Mouse (Mus musculus): ENCODE data around the gene Rnf34. TPM values are rescaled to one million over a fixed set of nuclear protein-coding genes. Genes with fewer than 3 reads are reported as not detected.

Gene Rnf34
- 44.1 and 50.1 TPM in 2 replicates for polyA plus RNA-seq (2016; fragmentation: Nextera tagmentation; extraction: Ambion mirVana)

DNA sequence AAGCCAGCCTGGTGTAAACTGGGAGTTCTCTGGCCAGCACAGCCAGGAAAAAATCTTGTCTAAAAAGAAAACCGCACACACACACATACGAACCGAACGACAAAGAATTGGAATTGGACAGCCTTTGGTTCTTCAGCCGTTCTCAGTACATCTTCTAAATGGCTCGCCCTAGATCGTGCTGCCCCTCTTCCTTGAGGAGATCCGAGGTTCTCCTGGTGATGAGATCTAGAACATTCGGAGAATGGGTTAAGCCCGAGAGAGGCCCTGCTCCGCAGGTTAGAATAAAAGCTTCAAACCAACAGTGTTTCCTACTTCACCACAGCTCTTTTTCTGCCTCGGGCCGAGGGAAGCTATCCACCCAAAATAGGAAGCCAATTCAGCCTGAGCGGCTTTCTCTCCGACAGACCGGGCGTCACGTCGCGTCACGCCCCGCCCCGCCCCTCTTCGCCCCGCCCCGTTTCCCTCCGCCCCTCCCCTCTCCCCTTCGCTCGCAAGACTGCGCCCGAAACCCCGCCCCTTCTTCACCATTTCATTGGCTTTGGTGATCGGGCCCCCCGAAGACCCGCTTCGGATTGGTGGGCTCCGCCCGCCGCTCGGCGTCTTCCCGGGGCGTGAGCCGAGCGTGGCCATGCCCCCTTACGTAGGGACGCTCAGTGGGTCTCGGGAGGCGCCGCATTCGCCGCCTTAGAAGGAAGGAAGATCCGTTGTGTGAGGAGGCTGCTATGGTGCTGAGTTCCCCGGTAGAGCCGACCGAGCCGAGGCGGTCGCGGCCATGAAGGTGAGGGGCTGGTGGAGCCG, at the start of gene Rnf34:
Rnf34 (plus strand) TSS at position 528 of the 798 bp plus-strand sequence.
- H3K4me3 ChIP-seq (replicated peaks) = peak within 1 kb of the TSS; percentile 84
- peak; percentile 100 for ATAC-seq (ENCODE audit: low FRiP score)
- no peaks in the 10 kb centered on the region for H3K27me3 ChIP-seq
- H3K9ac ChIP-seq = peak within 1 kb of the TSS; percentile 95
- under 1% methylated on average over 61 of the region's 61 CpGs for WGBS
- peaks cover 24% of the 10 kb centered on the region for H3K4me1 ChIP-seq
- H3K9me3 ChIP-seq = no peaks in the 10 kb centered on the region
- no peaks in the 10 kb centered on the region for H3K36me3 ChIP-seq (replicated peaks)
- peak within 1 kb of the TSS; percentile 94 for H3K27ac ChIP-seq
- H3K4me2 ChIP-seq = peak within 1 kb of the TSS; percentile 95

- Histone ChIP-seq H3K4me3 (replicated peaks) (no peak overlapping the region), H3K9me3 (no peaks in the 10 kb centered on the region), H3K4me1 (peaks cover 14% of the 10 kb centered on the region; the same call in 1 of the 2 replicates), H3K27ac (no peak overlapping the region), H3K36me3 (replicated peaks) (peaks cover 94% of the 10 kb centered on the region), H3K4me2 (no peak overlapping the region), H3K9ac (no peak overlapping the region), H3K27me3 (no peaks in the 10 kb centered on the region)
- 88% methylated on average over 13 of the region's 13 CpGs for WGBS
- ATAC-seq (ENCODE audit: low FRiP score) = no peak
Observed at GRCm38 (mm10) chr5:122800345-122801010, 49.4 kb upstream of the Rnf34 start.

DNA sequence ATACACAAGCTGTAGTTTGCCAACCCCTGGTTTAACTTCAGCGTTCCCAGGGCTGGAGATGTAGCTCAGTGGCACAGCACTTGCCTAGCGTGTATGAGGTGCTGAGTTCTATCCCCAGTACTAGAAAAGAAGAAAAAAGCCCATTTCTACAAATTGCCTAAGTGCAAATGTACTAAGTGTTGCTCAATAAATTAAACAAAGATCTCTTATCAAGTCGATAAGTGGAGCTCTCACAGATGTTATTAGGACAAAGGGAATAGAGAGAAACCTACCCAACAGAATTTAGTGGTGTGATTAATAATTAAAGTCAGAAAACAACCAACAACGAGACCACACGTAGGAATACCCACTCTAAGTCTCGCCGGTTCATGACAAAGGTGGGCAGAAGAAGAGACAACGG, 48.2 kb upstream of the Rnf34 start:
- no peak for ATAC-seq (ENCODE audit: low FRiP score)
- Histone ChIP-seq H3K4me3 (replicated peaks) (no peak overlapping the region), H3K27ac (no peak overlapping the region), H3K4me1 (peaks cover 14% of the 10 kb centered on the region; the same call in 1 of the 2 replicates), H3K9me3 (no peaks in the 10 kb centered on the region), H3K36me3 (replicated peaks) (peaks cover 98% of the 10 kb centered on the region), H3K4me2 (no peak overlapping the region), H3K27me3 (no peaks in the 10 kb centered on the region), H3K9ac (no peak overlapping the region)
- 94% methylated on average over 8 of the region's 8 CpGs for WGBS

- Histone ChIP-seq H3K9me3 (no peaks in the 10 kb centered on the region), H3K27ac (no peak overlapping the region), H3K27me3 (no peaks in the 10 kb centered on the region), H3K36me3 (replicated peaks) (peaks cover 100% of the 10 kb centered on the region), H3K4me1 (peaks cover 14% of the 10 kb centered on the region; the same call in 1 of the 2 replicates), H3K4me2 (no peak overlapping the region), H3K9ac (no peak overlapping the region), H3K4me3 (replicated peaks) (no peak overlapping the region)
- WGBS = 87% methylated on average over 9 of the region's 9 CpGs
- no peak for ATAC-seq (ENCODE audit: low FRiP score)
Observed at GRCm38 (mm10) chr5:122802706-122803105, 47.1 kb upstream of the Rnf34 start.

- no peaks in the 10 kb centered on the region for H3K9me3 ChIP-seq
- H3K36me3 ChIP-seq (replicated peaks) = peaks cover 95% of the 10 kb centered on the region
- no peaks in the 10 kb centered on the region for H3K4me1 ChIP-seq
- ATAC-seq (ENCODE audit: low FRiP score) = no peak
- H3K4me2 ChIP-seq = no peak overlapping the region
- no peak overlapping the region for H3K4me3 ChIP-seq (replicated peaks)
- H3K27ac ChIP-seq = no peak overlapping the region
- H3K9ac ChIP-seq = no peak overlapping the region
- H3K27me3 ChIP-seq = no peaks in the 10 kb centered on the region
- 55% methylated on average over 3 of the region's 3 CpGs for WGBS
Observed at GRCm38 (mm10) chr5:122805503-122805902, 44.3 kb upstream of the Rnf34 start.

DNA sequence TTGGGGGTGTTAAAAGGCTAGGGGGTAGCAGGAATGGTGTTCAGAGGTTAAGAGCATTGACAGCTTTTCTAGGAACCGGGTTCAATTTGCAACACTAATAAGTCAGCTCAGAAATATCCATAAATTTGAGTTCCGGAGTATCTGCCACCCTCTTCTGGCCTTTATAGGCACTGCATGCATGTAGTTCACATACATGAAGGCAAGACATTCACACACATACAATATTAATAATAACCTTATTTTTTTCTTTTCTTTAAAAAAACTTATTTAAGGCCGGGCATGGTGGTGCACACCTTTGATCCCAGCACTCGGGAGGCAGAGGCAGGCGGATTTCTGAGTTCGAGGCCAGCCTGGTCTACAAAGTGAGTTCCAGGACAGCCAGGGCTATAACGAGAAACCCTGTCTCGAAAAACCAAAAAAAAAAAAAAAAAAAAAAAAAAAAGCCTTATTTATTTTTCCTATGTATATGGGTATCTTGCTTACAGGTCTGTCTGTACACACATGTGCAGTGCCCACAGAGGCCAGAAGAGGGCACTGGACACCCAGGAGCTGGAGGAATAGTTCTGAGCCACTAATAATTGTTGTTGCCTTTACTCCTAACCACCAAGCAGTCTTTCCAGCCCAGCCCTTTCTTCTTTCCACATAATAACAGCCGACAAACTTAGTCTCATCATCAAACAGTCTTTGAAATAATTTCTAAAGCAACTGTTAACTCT, 38.3 kb upstream of the Rnf34 start:
- no peak overlapping the region for H3K9ac ChIP-seq
- H3K4me1 ChIP-seq = no peaks in the 10 kb centered on the region
- ATAC-seq (ENCODE audit: low FRiP score) = no peak
- no peak overlapping the region for H3K27ac ChIP-seq
- H3K9me3 ChIP-seq = no peaks in the 10 kb centered on the region
- peaks cover 87% of the 10 kb centered on the region for H3K36me3 ChIP-seq (replicated peaks)
- no peak overlapping the region for H3K4me3 ChIP-seq (replicated peaks)
- no peaks in the 10 kb centered on the region for H3K27me3 ChIP-seq
- WGBS = 85% methylated on average over 9 of the region's 9 CpGs
- no peak overlapping the region for H3K4me2 ChIP-seq

GRCm38 (mm10) chr5:122812699-122813098, 37.1 kb upstream of the Rnf34 start:
- ATAC-seq (ENCODE audit: low FRiP score) = no peak
- 90% methylated on average over 3 of the region's 3 CpGs for WGBS
- H3K36me3 ChIP-seq (replicated peaks) = peaks cover 86% of the 10 kb centered on the region

GRCm38 (mm10) chr5:122820777-122821523, 28.9 kb upstream of the Rnf34 start, which contains the start of gene Anapc5:
Anapc5 (minus strand) TSS chr5:122821339.
- H3K4me2 ChIP-seq = peak within 1 kb of the TSS; percentile 55
- no peaks in the 10 kb centered on the region for H3K9me3 ChIP-seq
- peaks cover 27% of the 10 kb centered on the region for H3K36me3 ChIP-seq (replicated peaks)
- H3K4me3 ChIP-seq (replicated peaks) = peak within 1 kb of the TSS; percentile 79
- H3K4me1 ChIP-seq = peaks cover 12% of the 10 kb centered on the region
- no peaks in the 10 kb centered on the region for H3K27me3 ChIP-seq
- peak; percentile 100 for ATAC-seq (ENCODE audit: low FRiP score)
- whole genome bisulfite sequencing = under 1% methylated on average over 54 of the region's 55 CpGs
- peak within 1 kb of the TSS; percentile 98 for H3K27ac ChIP-seq
- peak within 1 kb of the TSS; percentile 83 for H3K9ac ChIP-seq

More at GRCm38 (mm10) chr5:122812699-122813098, 37.1 kb upstream of the Rnf34 start:
- no peak overlapping the region for H3K27ac ChIP-seq
- H3K4me1 ChIP-seq = no peaks in the 10 kb centered on the region
- no peak overlapping the region for H3K4me3 ChIP-seq (replicated peaks)
- no peaks in the 10 kb centered on the region for H3K27me3 ChIP-seq
- no peaks in the 10 kb centered on the region for H3K9me3 ChIP-seq
- H3K4me2 ChIP-seq = no peak overlapping the region
- no peak overlapping the region for H3K9ac ChIP-seq

- H3K9ac ChIP-seq = peak overlapping the region; percentile 83; the same call in 1 of the 2 replicates
- H3K9me3 ChIP-seq = no peaks in the 10 kb centered on the region
- peak overlapping the region; percentile 79 for H3K4me3 ChIP-seq (replicated peaks)
- peaks cover 23% of the 10 kb centered on the region for H3K36me3 ChIP-seq (replicated peaks)
- ATAC-seq (ENCODE audit: low FRiP score) = peak; percentile 75
- H3K27ac ChIP-seq = peak overlapping the region; percentile 98
- no peaks in the 10 kb centered on the region for H3K27me3 ChIP-seq
- peaks cover 12% of the 10 kb centered on the region for H3K4me1 ChIP-seq
- H3K4me2 ChIP-seq = peak overlapping the region; percentile 55
- under 1% methylated on average over 10 of the region's 10 CpGs for WGBS
Observed at GRCm38 (mm10) chr5:122821524-122821885, 28.3 kb upstream of the Rnf34 start.

DNA sequence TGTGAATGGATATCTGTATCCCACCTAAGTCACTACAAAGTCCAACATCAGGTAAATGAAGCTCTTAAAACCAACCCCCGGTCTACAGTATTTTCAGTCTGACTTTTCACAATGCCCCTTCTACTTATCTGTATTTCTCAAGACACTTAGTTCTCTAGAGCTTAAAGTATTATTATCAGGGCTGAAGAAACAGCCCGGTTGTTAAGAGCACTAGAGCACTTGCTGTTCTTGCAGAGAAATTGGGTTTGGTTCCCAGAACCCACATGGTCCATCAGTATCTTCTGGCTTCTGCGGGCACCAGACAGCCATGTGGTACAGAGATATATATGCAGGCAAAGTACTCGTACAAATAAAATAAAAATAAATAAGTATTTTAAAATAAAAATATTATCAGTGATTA, 27.4 kb upstream of the Rnf34 start:
- no peak overlapping the region for H3K27ac ChIP-seq
- no peak overlapping the region for H3K9ac ChIP-seq
- no peak overlapping the region for H3K4me3 ChIP-seq (replicated peaks)
- 96% methylated on average over 4 of the region's 4 CpGs for WGBS
- no peak for ATAC-seq (ENCODE audit: low FRiP score)
- peaks cover 12% of the 10 kb centered on the region for H3K4me1 ChIP-seq
- no peaks in the 10 kb centered on the region for H3K9me3 ChIP-seq
- H3K4me2 ChIP-seq = no peak overlapping the region
- peaks cover 15% of the 10 kb centered on the region for H3K36me3 ChIP-seq (replicated peaks)
- no peaks in the 10 kb centered on the region for H3K27me3 ChIP-seq

- WGBS = 76% methylated on average over 1 of the region's 1 CpGs
Observed at GRCm38 (mm10) chr5:122823976-122824375, 25.9 kb upstream of the Rnf34 start.

More at GRCm38 (mm10) chr5:122823976-122824375, 25.9 kb upstream of the Rnf34 start:
- no peak overlapping the region for H3K4me2 ChIP-seq
- H3K9me3 ChIP-seq = no peaks in the 10 kb centered on the region
- peaks cover 12% of the 10 kb centered on the region for H3K4me1 ChIP-seq
- no peaks in the 10 kb centered on the region for H3K27me3 ChIP-seq
- H3K36me3 ChIP-seq (replicated peaks) = no peaks in the 10 kb centered on the region; the same call in 1 of the 2 replicates
- H3K9ac ChIP-seq = no peak overlapping the region
- no peak overlapping the region for H3K27ac ChIP-seq
- H3K4me3 ChIP-seq (replicated peaks) = no peak overlapping the region
- ATAC-seq (ENCODE audit: low FRiP score) = no peak

Data from forebrain, embryonic 12.5 days (tissue).